ENCODE assay signal across 9 mouse cellular contexts in the genomic region with DNA sequence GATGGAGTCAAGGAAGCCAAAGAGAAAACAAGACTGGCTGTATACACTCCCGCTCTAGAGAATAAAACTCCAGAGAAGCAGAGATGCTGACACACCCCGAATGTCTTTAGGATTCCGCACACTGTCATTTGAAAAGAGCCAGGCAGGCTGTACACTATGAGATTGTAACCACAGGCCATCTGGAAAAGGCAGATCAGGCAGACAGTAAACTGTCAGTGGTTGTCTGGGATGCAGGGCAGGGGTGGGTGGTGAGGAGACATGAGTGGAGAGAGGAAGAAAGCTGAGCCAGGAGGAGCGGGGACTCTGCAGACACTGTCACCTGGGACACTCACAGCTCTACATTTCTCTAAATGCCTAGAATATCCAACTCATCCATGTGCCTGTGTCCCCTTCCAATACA. TPM values are rescaled to one million over a fixed set of nuclear protein-coding genes. Genes with fewer than 3 reads are reported as not detected.
DNase-seq lines count a peak whose midpoint lies in the region; ATAC-seq and TF ChIP-seq lines count a peak whose summit lies in the region.
"Had no signal": no experiment of that assay in that cellular context is flagged by ENCODE, and none has a peak within 500 bp of the region (broad histone marks: within the 10 kb centered on the region; RNA-seq: fewer than 3 reads in every experiment).

No protein-coding gene starts in this region.

- no peak for DNase-seq in heart, embryonic 10.5 days (ENCODE audit: low spot score)
- DNase-seq in heart, postnatal 14 days = no peak
- DNase-seq in midbrain, embryonic 14.5 days = no peak
- no peak for DNase-seq in midbrain, embryonic 11.5 days (ENCODE audit: low spot score, missing footprints)
- DNase-seq in left cerebral cortex, postnatal 36 days (ENCODE audit: low spot score in 2 of 2) = no peak
- no peak for DNase-seq in thymus, postnatal 0 days (ENCODE audit: low spot score)

- WGBS in heart, embryonic 10.5 days = 47% methylated on average over 4 of the region's 4 CpGs
- 83% methylated on average over 4 of the region's 4 CpGs for WGBS in midbrain, embryonic 14.5 days
- WGBS in midbrain, embryonic 11.5 days = 86% methylated on average over 4 of the region's 4 CpGs
- 48% methylated on average over 4 of the region's 4 CpGs for WGBS in olfactory bulb, adult 2 months

- H3K9ac ChIP-seq in midbrain, embryonic 14.5 days (replicated peaks; ENCODE audit: low read length) = no peak overlapping the region
- no peak overlapping the region for H3K9ac ChIP-seq in midbrain, embryonic 11.5 days (ENCODE audit: low read length)
- H3K9ac ChIP-seq: limb, embryonic 12.5 days had no signal

- H3K27ac ChIP-seq in heart, embryonic 10.5 days = peak overlapping the region; percentile 85
- H3K27ac ChIP-seq in midbrain, embryonic 14.5 days (replicated peaks; ENCODE audit: low read depth, low read length) = 0 out of 2 replicates have a peak overlapping the region, but pooled peaks have one; percentile 8
- H3K27ac ChIP-seq in midbrain, embryonic 11.5 days (ENCODE audit: low read depth, low read length) = no peak overlapping the region
- H3K27ac ChIP-seq in embryonic fibroblast, embryonic 13.5 days (ENCODE audit: insufficient read depth, low read length) = peak overlapping the region; percentile 65
- peak overlapping the region; percentile 55; the same call in 1 of the 2 replicates for H3K27ac ChIP-seq in olfactory bulb, adult 2 months (ENCODE audit: insufficient read depth, low read depth, low read length)

- H3K9me3 ChIP-seq in heart, embryonic 10.5 days = no peaks in the 10 kb centered on the region
- H3K9me3 ChIP-seq in midbrain, embryonic 14.5 days (ENCODE audit: control insufficient read depth, low read length) = no peaks in the 10 kb centered on the region
- H3K9me3 ChIP-seq in midbrain, embryonic 11.5 days (ENCODE audit: control insufficient read depth, low read length) = no peaks in the 10 kb centered on the region
- H3K9me3 ChIP-seq: limb, embryonic 12.5 days had no signal

- no peak for ATAC-seq in midbrain, embryonic 14.5 days (ENCODE audit: low FRiP score, low TSS enrichment)
- no peak for ATAC-seq in midbrain, embryonic 11.5 days (ENCODE audit: low FRiP score)

- H3K4me3 ChIP-seq in heart, embryonic 10.5 days = no peak overlapping the region
- no peak overlapping the region for H3K4me3 ChIP-seq in midbrain, embryonic 14.5 days (replicated peaks; ENCODE audit: low read depth, low read length)
- H3K4me3 ChIP-seq in midbrain, embryonic 11.5 days (ENCODE audit: low read depth, low read length) = no peak overlapping the region
- no peak overlapping the region for H3K4me3 ChIP-seq in embryonic fibroblast, embryonic 13.5 days (ENCODE audit: insufficient read depth, low read length)
- no peak overlapping the region for H3K4me3 ChIP-seq in olfactory bulb, adult 2 months (ENCODE audit: insufficient read depth, low read depth, low read length)
- H3K4me3 ChIP-seq: limb, embryonic 12.5 days had no signal

- H3K36me3 ChIP-seq in heart, embryonic 10.5 days = no peaks in the 10 kb centered on the region
- no peaks in the 10 kb centered on the region for H3K36me3 ChIP-seq in midbrain, embryonic 14.5 days (ENCODE audit: control insufficient read depth, insufficient read depth, low read length)
- no peaks in the 10 kb centered on the region for H3K36me3 ChIP-seq in midbrain, embryonic 11.5 days (ENCODE audit: control insufficient read depth, insufficient read depth, low read length)
- H3K36me3 ChIP-seq: limb, embryonic 12.5 days had no signal

- H3K27me3 ChIP-seq in heart, embryonic 10.5 days (ENCODE audit: insufficient read depth, poor library complexity, severe bottlenecking) = no peaks in the 10 kb centered on the region
- no peaks in the 10 kb centered on the region for H3K27me3 ChIP-seq in midbrain, embryonic 14.5 days (ENCODE audit: control insufficient read depth, insufficient read depth, low read length)
- H3K27me3 ChIP-seq in midbrain, embryonic 11.5 days (ENCODE audit: control insufficient read depth, insufficient read depth, low read length) = no peaks in the 10 kb centered on the region
- H3K27me3 ChIP-seq: limb, embryonic 12.5 days had no signal

- no peak for TF ChIP-seq CTCF in embryonic fibroblast, embryonic 13.5 days (IDR thresholded peaks at IDR 0.05; ENCODE audit: borderline replicate concordance, insufficient read depth, low read length)
- no peak for TF ChIP-seq CTCF in olfactory bulb, adult 2 months (IDR thresholded peaks at IDR 0.05; ENCODE audit: insufficient read depth, low read depth, low read length)

- intact Hi-C loops in heart, postnatal 14 days (cut with DNase I) = loop anchor here (5.0 kb wide), 1 partner anchor 35 kb away; a partner anchor contains a TSS
- intact Hi-C loops in left cerebral cortex, postnatal 36 days (cut with DNase I) = no loop called here

- H3K4me1 ChIP-seq in heart, embryonic 10.5 days = peaks cover 67% of the 10 kb centered on the region
- H3K4me1 ChIP-seq in midbrain, embryonic 14.5 days (ENCODE audit: control insufficient read depth, insufficient read depth, low read length) = peaks cover 12% of the 10 kb centered on the region; the same call in 1 of the 2 replicates
- no peaks in the 10 kb centered on the region for H3K4me1 ChIP-seq in midbrain, embryonic 11.5 days (ENCODE audit: control insufficient read depth, insufficient read depth, low read length)
- H3K4me1 ChIP-seq in embryonic fibroblast, embryonic 13.5 days (ENCODE audit: control insufficient read depth, insufficient read depth, low read length) = peaks cover 10% of the 10 kb centered on the region
- H3K4me1 ChIP-seq in olfactory bulb, adult 2 months (ENCODE audit: control insufficient read depth, insufficient read depth, low read length) = peaks cover 42% of the 10 kb centered on the region

- TF ChIP-seq POLR2A in embryonic fibroblast, embryonic 13.5 days (IDR thresholded peaks at IDR 0.05; ENCODE audit: low read depth, low read length) = no peak
- no peak for TF ChIP-seq POLR2A in olfactory bulb, adult 2 months (IDR thresholded peaks at IDR 0.05; ENCODE audit: insufficient read depth, low read depth, low read length)

- no peak overlapping the region for H3K4me2 ChIP-seq in midbrain, embryonic 14.5 days (ENCODE audit: low read length)
- H3K4me2 ChIP-seq in midbrain, embryonic 11.5 days = no peak overlapping the region
- H3K4me2 ChIP-seq: limb, embryonic 12.5 days had no signal

RNA-seq across cellular contexts. Expression of a gene that starts 36.3 kb away (rescaled TPM):
- polyA plus RNA-seq in heart, embryonic 10.5 days (2016; fragmentation: Nextera tagmentation; extraction: Ambion mirVana) = 20.9 and 22.0 TPM in 2 replicates
- total RNA-seq in heart, postnatal 14 days (2021) = 10 to 100 TPM; 41.4 to 72.2 TPM
- 15.3 and 19.3 TPM in 2 replicates for polyA plus RNA-seq in midbrain, embryonic 14.5 days (2014; fragmentation: Nextera tagmentation; extraction: Ambion mirVana)
- polyA plus RNA-seq in midbrain, embryonic 11.5 days (2014; fragmentation: Nextera tagmentation; extraction: Ambion mirVana) = 8.9 and 14.0 TPM in 2 replicates
- 15.5 and 18.1 TPM in 2 replicates for polyA plus RNA-seq in embryonic fibroblast, embryonic 13.5 days (2011; ENCODE audit: insufficient read length, low read depth, missing spikeins)
- not detected in 2 replicates for polyA plus RNA-seq in olfactory bulb, adult 2 months (2012; ENCODE audit: insufficient read depth, insufficient read length, low replicate concordance, missing spikeins)
- total RNA-seq in left cerebral cortex, postnatal 36 days (2021) = 10 to 100 TPM; 17.7 to 23.7 TPM
- 12.4 and 14.2 TPM in 2 replicates for polyA plus RNA-seq in thymus, postnatal 0 days (2015; fragmentation: Nextera tagmentation; extraction: Ambion mirVana)
